Mouse (Mus musculus): ENCODE measurements around the gene Catsper4.

GRCm38 (mm10) chr4:134257198-134258009 is 30.2 kb upstream of the Catsper4 start:
- TF ChIP-seq CTCF (IDR thresholded peaks at IDR 0.05; ENCODE audit: extremely low read depth, insufficient read length, insufficient replicate concordance, low read depth, low read length) (no peak), POLR2A (IDR thresholded peaks at IDR 0.05; ENCODE audit: low read depth, low read length) (no peak)
